Mouse (Mus musculus): Measurements from ENCODE around the gene Ier3.

Gene Ier3

GRCm38 (mm10) chr17:35810900-35811648 lies 10.4 kb upstream of the Ier3 start:
- no peak for DNase-seq (ENCODE audit: low read depth, low spot score)

GRCm38 (mm10) chr17:35812307-35812706 lies 9.2 kb upstream of the Ier3 start:
- DNase-seq (ENCODE audit: low read depth, low spot score): peak; percentile 35

GRCm38 (mm10) chr17:35812736-35813135 lies 8.7 kb upstream of the Ier3 start:
- DNase-seq (ENCODE audit: low read depth, low spot score): peak; percentile 54

- no peak for DNase-seq (ENCODE audit: low read depth, low spot score)
Measured at GRCm38 (mm10) chr17:35813245-35813647, 8.2 kb upstream of the Ier3 start.

GRCm38 (mm10) chr17:35813653-35814052 lies 7.8 kb upstream of the Ier3 start:
- DNase-seq (ENCODE audit: low read depth, low spot score): no peak

GRCm38 (mm10) chr17:35814678-35815077 lies 6.8 kb upstream of the Ier3 start:
- no peak for DNase-seq (ENCODE audit: low read depth, low spot score)

- no peak for DNase-seq (ENCODE audit: low read depth, low spot score)
Measured at GRCm38 (mm10) chr17:35815836-35816235, 5.6 kb upstream of the Ier3 start.

GRCm38 (mm10) chr17:35816686-35817085 lies 4.8 kb upstream of the Ier3 start:
- DNase-seq (ENCODE audit: low read depth, low spot score): no peak

- no peak for DNase-seq (ENCODE audit: low read depth, low spot score)
Measured at GRCm38 (mm10) chr17:35817226-35817625, 4.3 kb upstream of the Ier3 start.

GRCm38 (mm10) chr17:35820111-35820510 lies 1.4 kb upstream of the Ier3 start:
- DNase-seq (ENCODE audit: low read depth, low spot score): no peak

GRCm38 (mm10) chr17:35822564-35822963 lies 1.1 kb downstream of the Ier3 start:
- no peak for DNase-seq (ENCODE audit: low read depth, low spot score)

- peak; percentile 93 for DNase-seq (ENCODE audit: low read depth, low spot score)
Measured at GRCm38 (mm10) chr17:35822964-35823937, 1.8 kb downstream of the Ier3 start, which contains the start of gene Flot1. Flot1 (plus strand) TSS chr17:35823230.

- peak; percentile 33 for DNase-seq (ENCODE audit: low read depth, low spot score)
Measured at GRCm38 (mm10) chr17:35824402-35824801, 2.9 kb downstream of the Ier3 start.

GRCm38 (mm10) chr17:35825109-35825850 lies 3.8 kb downstream of the Ier3 start:
- no peak for DNase-seq (ENCODE audit: low read depth, low spot score)

GRCm38 (mm10) chr17:35829737-35830136 lies 8.3 kb downstream of the Ier3 start:
- DNase-seq (ENCODE audit: low read depth, low spot score): peak; percentile 96

- peak; percentile 39 for DNase-seq (ENCODE audit: low read depth, low spot score)
Measured at GRCm38 (mm10) chr17:35832400-35833238, 11.1 kb downstream of the Ier3 start.

- peak; percentile 30 for DNase-seq (ENCODE audit: low read depth, low spot score)
Measured at GRCm38 (mm10) chr17:35833239-35833751, 11.8 kb downstream of the Ier3 start.

- DNase-seq (ENCODE audit: low read depth, low spot score): peak; percentile 26
Measured at GRCm38 (mm10) chr17:35833894-35834293, 12.4 kb downstream of the Ier3 start.

GRCm38 (mm10) chr17:35834696-35835422 lies 13.4 kb downstream of the Ier3 start:
- peak; percentile 48 for DNase-seq (ENCODE audit: low read depth, low spot score)
